Mouse (Mus musculus) kidney, embryonic 16.5 days (tissue): Measurements from ENCODE around the gene Olfr172. TPM values are rescaled to one million over a fixed set of nuclear protein-coding genes. Genes with fewer than 3 reads are reported as not detected.

Source experiments
- ATAC-seq: fragments of 200-750 bp; cut with Nextera tagmentation; 2 replicates; pipeline ENCODE4 v1.8.0; 2017; ENCODE audit warnings: moderate TSS enrichment; ENCODE audit not compliant: low FRiP score, low TSS enrichment
- H3K27ac ChIP-seq: fragments of 300-500 bp; sonication (generic); 2 replicates; pipeline ENCODE4 v1.5.1; 2014; ENCODE audit warnings: low read length
- H3K27me3 ChIP-seq: fragments of 300-500 bp; sonication (generic); 2 replicates; pipeline ENCODE4 v1.6.1; 2014; ENCODE audit warnings: low read length, control low read depth, mixed read lengths; ENCODE audit not compliant: insufficient read depth
- H3K36me3 ChIP-seq: fragments of 300-500 bp; sonication (generic); 2 replicates; pipeline ENCODE4 v1.6.1; 2014; ENCODE audit warnings: low read length, control low read depth, mixed read lengths; ENCODE audit not compliant: insufficient read depth
- H3K4me1 ChIP-seq: fragments of 300-500 bp; sonication (generic); 2 replicates; pipeline ENCODE4 v1.6.1; 2014; ENCODE audit warnings: low read length, control low read depth, mixed read lengths; ENCODE audit not compliant: insufficient read depth
- H3K4me2 ChIP-seq: fragments of 300-500 bp; sonication (generic); replicated peaks from 2 replicates; pipeline ENCODE4 v1.6.1; 2014; ENCODE audit warnings: low read depth, low read length
- H3K4me3 ChIP-seq: fragments of 300-500 bp; sonication (generic); 2 replicates; pipeline ENCODE4 v1.5.1; 2014; ENCODE audit warnings: mild to moderate bottlenecking, low read length
- H3K9ac ChIP-seq: fragments of 300-500 bp; sonication (generic); replicated peaks from 2 replicates; pipeline ENCODE4 v1.6.1; 2014; ENCODE audit warnings: low read length
- H3K9me3 ChIP-seq: fragments of 300-500 bp; sonication (generic); 2 replicates; pipeline ENCODE4 v1.6.1; 2016; ENCODE audit warnings: low read length, control low read depth
- WGBS: fragments of 180-500 bp; shearing (Covaris S2); extraction: QIAGEN DNeasy Blood & Tissue Kit; methylation state at CpG from one replicate; pipeline ENCODE4 v1.1.7; 2014; 5-methylcytosine and 5-hydroxymethylcytosine counted together
- microRNA-seq: library from miRNA; unstranded; fragments of <30 nt; microRNA quantifications from one replicate; pipeline ENCODE4, GENCODE M21; 2016
- polyA plus RNA-seq: library from polyadenylated mRNA; unstranded; fragments of >200 nt; fragmentation: Nextera tagmentation; extraction: Ambion mirVana; gene quantifications from 2 replicates; pipeline ENCODE4 v1.2.1, GENCODE M21; 2015

Gene Olfr172
- polyA plus RNA-seq, 1 experiment from 2014 or later, result not detected

DNA sequence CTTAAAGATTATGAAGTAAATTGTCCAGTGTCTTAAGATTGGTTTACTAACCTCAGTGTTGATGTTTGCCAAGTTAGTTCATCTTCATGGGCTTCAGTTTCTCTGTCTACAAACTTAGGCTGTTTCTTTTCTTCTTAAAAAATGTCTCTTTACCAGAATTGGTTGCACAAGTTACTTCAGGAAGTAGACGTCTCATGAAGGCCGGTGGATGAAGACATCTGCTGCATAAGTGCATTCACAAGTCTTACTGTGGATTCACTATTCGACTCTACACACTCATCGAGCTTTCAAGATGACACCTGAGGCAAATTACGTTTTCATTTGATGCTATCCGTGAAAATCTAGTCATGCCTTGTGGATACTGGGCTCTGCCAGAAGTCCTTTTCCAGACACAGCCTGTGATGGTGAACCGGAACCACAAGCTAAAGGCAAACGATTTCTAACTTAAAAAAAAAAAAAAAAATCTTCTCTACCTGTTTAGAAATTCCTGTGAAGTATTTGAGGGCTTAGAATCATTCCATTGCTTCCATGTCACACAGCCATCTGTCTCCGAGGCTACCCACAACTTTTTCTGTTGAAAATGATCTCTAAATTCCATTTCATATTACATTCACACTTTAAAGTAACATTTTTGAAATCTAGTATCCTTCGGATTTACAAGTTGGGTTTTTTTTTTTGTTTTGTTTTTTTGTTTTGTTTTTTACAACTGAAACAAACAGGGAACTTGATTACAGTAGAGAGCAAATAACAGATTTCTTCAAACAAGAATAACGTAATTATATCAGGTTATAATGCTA lies 36.1 kb downstream of the Olfr172 start:
- no peaks in the 10 kb centered on the region for H3K27me3 ChIP-seq
- H3K27ac ChIP-seq, result no peak overlapping the region
- H3K4me1 ChIP-seq, result peaks cover 5% of the 10 kb centered on the region; the same call in 1 of the 2 replicates
- no peak overlapping the region for H3K9ac ChIP-seq
- peak overlapping the region; percentile 72; the same call in 1 of the 2 replicates for H3K4me3 ChIP-seq
- peak overlapping the region; percentile 60 for H3K4me2 ChIP-seq
- H3K9me3 ChIP-seq, result no peaks in the 10 kb centered on the region
- H3K36me3 ChIP-seq, result peaks cover 17% of the 10 kb centered on the region
- WGBS, result 81% methylated on average over 11 of the region's 11 CpGs
- no peak for ATAC-seq

DNA sequence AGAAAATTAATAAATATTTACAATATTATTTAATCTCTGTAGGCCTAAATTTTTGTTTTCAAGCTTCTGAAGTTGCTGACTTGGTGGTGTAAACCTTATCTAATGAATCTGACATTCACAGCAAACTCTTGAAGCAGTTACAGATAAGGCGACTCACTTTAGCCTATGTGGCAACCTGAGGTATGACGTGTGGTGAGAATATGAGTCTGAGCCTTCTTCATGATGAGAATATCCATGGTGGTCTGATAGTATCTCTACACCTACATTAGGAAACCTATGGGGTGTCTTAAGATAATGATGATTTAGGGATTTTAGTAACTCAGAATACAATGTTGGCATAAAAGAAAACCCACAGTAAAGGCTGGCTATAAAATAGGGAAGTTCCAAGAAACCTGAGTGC lies 40.7 kb downstream of the Olfr172 start:
- H3K9me3 ChIP-seq, result no peaks in the 10 kb centered on the region
- H3K4me1 ChIP-seq, result no peaks in the 10 kb centered on the region
- no peak overlapping the region for H3K9ac ChIP-seq
- H3K27me3 ChIP-seq, result no peaks in the 10 kb centered on the region
- no peaks in the 10 kb centered on the region for H3K36me3 ChIP-seq
- no peak overlapping the region for H3K27ac ChIP-seq
- ATAC-seq, result no peak
- H3K4me2 ChIP-seq, result no peak overlapping the region
- WGBS, result 81% methylated on average over 2 of the region's 2 CpGs
- no peak overlapping the region for H3K4me3 ChIP-seq

DNA sequence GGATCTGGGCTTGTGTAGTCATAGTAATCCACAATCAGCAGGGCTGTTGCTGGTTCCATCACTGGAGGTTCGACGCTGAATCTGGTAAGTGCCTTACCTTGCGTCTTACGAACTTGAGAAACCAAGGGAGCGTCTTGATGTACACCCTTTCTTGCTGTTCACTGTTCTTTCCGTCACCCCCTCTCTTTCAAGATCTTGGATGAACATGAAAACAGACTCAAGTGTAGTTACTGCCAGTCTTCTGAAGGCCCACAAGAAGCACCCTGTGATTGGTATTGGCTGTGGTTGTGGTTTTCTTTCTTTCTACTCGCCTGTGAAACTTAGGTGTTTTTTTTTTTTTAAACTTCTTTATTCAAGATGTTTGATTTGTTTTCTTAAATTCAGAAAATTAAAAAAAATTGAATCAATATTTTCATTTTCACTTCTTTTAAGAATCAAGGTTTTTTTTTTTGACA lies 44.3 kb downstream of the Olfr172 start, which contains the start of gene Gpr15:
Gpr15 (minus strand) TSS at position 405 of the 455 bp plus-strand sequence.
- Histone ChIP-seq H3K9ac (no peak within 1 kb of the TSS), H3K27ac (no peak within 1 kb of the TSS), H3K4me2 (no peak within 1 kb of the TSS), H3K9me3 (no peaks in the 10 kb centered on the region), H3K27me3 (no peaks in the 10 kb centered on the region), H3K4me1 (no peaks in the 10 kb centered on the region), H3K4me3 (no peak within 1 kb of the TSS), H3K36me3 (no peaks in the 10 kb centered on the region)
- no peak for ATAC-seq
- WGBS, result 92% methylated on average over 7 of the region's 7 CpGs

DNA sequence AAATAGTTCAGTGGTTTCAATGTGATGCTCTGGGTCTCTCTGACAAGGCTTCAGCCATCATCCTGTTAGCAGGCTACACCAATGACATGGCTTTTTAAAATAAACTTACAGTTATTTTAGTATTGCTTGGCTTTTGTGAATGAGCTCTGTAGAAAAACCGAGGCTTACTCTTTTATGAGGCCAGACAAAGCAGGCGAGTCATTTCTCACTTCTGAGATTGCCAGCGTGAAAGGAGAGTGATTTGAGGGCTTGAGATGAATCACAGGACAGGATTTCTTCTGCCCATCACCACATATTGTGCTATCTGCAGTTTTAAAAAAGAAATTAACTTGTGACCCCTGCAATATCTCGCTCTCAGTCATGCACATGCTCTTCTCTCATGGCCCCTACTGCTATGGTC lies 48.0 kb downstream of the Olfr172 start:
- WGBS, result 63% methylated on average over 4 of the region's 4 CpGs
- ATAC-seq, result no peak

DNA sequence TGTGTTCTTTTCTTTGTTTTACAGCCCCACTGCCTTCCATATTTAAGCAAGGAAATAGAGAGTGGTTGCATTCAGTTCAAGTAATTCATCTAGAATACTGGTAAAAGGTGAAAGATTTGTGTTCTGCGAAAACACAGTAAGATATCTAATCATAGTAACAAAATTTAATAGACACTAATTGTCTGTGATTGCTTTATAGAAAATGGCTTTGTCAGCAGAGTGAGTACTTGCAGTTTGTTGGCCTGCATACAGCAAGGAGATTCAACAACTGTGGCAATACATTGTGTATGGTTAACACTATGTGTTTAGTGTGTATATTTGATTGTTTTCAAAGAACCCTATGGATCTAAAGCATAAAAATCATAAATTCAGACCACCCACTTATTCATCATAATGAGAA lies 49.8 kb downstream of the Olfr172 start:
- no peak overlapping the region for H3K4me2 ChIP-seq
- H3K9ac ChIP-seq, result no peak overlapping the region
- no peak overlapping the region for H3K4me3 ChIP-seq
- no peak for ATAC-seq
- no peaks in the 10 kb centered on the region for H3K27me3 ChIP-seq
- H3K4me1 ChIP-seq, result no peaks in the 10 kb centered on the region
- WGBS, result 92% methylated on average over 1 of the region's 1 CpGs
- no peaks in the 10 kb centered on the region for H3K36me3 ChIP-seq
- H3K9me3 ChIP-seq, result no peaks in the 10 kb centered on the region
- H3K27ac ChIP-seq, result no peak overlapping the region

More for the DNA sequence above, 48.0 kb downstream of the Olfr172 start:
- H3K4me3 ChIP-seq, result no peak overlapping the region
- H3K36me3 ChIP-seq, result no peaks in the 10 kb centered on the region
- H3K4me2 ChIP-seq, result no peak overlapping the region
- no peaks in the 10 kb centered on the region for H3K9me3 ChIP-seq
- H3K4me1 ChIP-seq, result no peaks in the 10 kb centered on the region
- H3K27me3 ChIP-seq, result no peaks in the 10 kb centered on the region
- H3K27ac ChIP-seq, result no peak overlapping the region
- no peak overlapping the region for H3K9ac ChIP-seq

DNA sequence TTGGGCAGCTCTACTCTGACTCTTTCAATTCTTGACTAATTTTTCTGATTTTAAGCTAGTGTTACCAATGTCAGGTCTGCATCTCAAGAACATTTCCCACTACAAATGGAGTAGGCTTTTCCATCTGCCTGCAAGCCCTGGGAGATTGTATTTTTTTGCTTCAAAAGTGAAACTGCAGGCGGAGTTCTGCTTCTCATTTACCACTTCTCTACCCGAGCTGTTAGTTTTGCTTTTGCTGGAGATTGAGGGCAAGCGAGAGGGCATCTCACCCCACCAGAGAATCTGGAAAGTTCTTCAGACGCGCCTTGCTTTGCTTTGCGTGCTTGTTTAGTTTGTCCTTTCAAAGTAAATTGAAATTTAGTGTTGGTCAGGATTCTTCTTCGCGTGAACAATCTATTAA lies 50.8 kb downstream of the Olfr172 start:
- no peaks in the 10 kb centered on the region for H3K4me1 ChIP-seq
- no peak overlapping the region for H3K9ac ChIP-seq
- no peak overlapping the region for H3K4me2 ChIP-seq
- WGBS, result 74% methylated on average over 8 of the region's 8 CpGs
- no peak for ATAC-seq
- no peak overlapping the region for H3K4me3 ChIP-seq
- no peak overlapping the region for H3K27ac ChIP-seq
- H3K9me3 ChIP-seq, result no peaks in the 10 kb centered on the region
- no peaks in the 10 kb centered on the region for H3K36me3 ChIP-seq
- H3K27me3 ChIP-seq, result no peaks in the 10 kb centered on the region

Small RNA genes within 50 kb of the gene (microRNA-seq; reads per million reads assigned to microRNA genes)
- not detected for gene Gm27564

Other genes with a start within 250 kb of the Olfr172 start
- gene St3gal6, start 238.9 kb downstream of the Olfr172 start, polyA plus RNA-seq, result 80.5 and 89.9 TPM in 2 replicates
- not detected in 2 replicates for gene Gm813, start 146.2 kb downstream of the Olfr172 start, polyA plus RNA-seq
- not detected in 2 replicates for gene E330017A01Rik, start 124.4 kb downstream of the Olfr172 start, polyA plus RNA-seq
- 34.5 and 42.7 TPM in 2 replicates for gene Cpox, start 92.9 kb downstream of the Olfr172 start, polyA plus RNA-seq
- not detected in 2 replicates for gene Gpr15, start 44.1 kb downstream of the Olfr172 start, polyA plus RNA-seq
- gene Cldnd1, start 35.3 kb downstream of the Olfr172 start, polyA plus RNA-seq, result 124 TPM in 2 replicates
- gene Olfr173, start 37.1 kb upstream of the Olfr172 start, polyA plus RNA-seq, result not detected in 2 replicates
- gene Olfr175-ps1, start 63.6 kb upstream of the Olfr172 start, polyA plus RNA-seq, result not detected in 2 replicates
- not detected in 2 replicates for gene Olfr177, start 111.6 kb upstream of the Olfr172 start, polyA plus RNA-seq
- not detected in 2 replicates for gene Olfr178, start 128.9 kb upstream of the Olfr172 start, polyA plus RNA-seq
- not detected in 2 replicates for gene Olfr181, start 165.6 kb upstream of the Olfr172 start, polyA plus RNA-seq
- gene Olfr180, start 166.2 kb upstream of the Olfr172 start, polyA plus RNA-seq, result not detected in 2 replicates
- not detected in 2 replicates for gene Olfr183, start 232.2 kb upstream of the Olfr172 start, polyA plus RNA-seq